In the genomic region with DNA sequence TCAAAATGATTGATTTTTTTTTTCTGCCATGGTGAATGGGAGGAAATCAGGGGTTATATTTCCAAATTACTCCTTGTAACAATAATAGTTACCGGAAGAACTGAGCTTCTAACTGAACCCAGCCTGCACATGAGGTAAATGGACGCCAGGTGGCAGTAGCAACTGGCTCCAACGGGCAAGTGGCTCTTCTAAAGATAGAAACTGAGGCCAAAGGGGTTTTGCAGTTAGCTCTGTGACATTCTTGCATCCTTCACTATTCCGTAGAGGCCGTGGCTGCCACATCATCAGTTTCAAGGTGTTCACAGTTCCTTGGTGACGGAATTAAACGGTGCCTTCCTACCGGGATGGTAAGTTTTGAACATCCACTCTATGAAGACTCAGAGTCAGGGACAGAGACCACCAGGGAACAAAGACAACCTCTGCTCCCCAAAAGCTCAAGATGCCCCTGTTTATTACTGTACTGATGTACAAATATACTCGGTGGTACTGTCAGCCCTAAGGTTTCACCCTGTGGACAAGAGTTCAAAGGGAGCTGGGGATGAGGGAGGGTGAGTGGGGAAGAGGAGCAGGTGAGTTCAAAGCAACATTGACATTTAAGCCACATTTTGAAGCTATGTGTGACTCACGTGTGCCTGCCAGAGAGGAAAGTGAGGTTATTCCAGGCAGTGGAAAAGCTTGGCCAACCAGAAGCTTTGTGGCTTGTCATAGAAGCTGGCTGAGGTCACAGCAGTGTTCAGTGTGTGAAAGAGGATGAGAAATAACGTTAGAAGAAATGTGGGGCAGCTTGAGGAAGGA, we compare ENCODE assay signal across 7 mouse cellular contexts.
DNase-seq lines count a peak whose midpoint lies in the region; ATAC-seq and TF ChIP-seq lines count a peak whose summit lies in the region.

No protein-coding gene starts in this region.

- no peaks in the 10 kb centered on the region for H3K36me3 ChIP-seq in liver, embryonic 15.5 days (replicated peaks)

- 0 out of 2 replicates have a peak, but pooled peaks have one; percentile 4 for ATAC-seq in liver, embryonic 15.5 days (ENCODE audit: insufficient read depth)

- TF ChIP-seq POLR2A in embryonic fibroblast, embryonic 13.5 days (IDR thresholded peaks at IDR 0.05; ENCODE audit: low read depth, low read length): no peak

- peak; percentile 51 for DNase-seq in urinary bladder, postnatal 14 days (ENCODE audit: low spot score)
- no peak for DNase-seq in urinary bladder, adult 2 months (ENCODE audit: low spot score)
- peak; percentile 26 for DNase-seq in adrenal gland, adult 8-10 months
- peak; percentile 2 for DNase-seq in hindlimb bud, embryonic 11.5 days (ENCODE audit: extremely low spot score, low read depth, low spot score)
- peak; percentile 18 for DNase-seq in right cerebral cortex, postnatal 14 days

- no peak overlapping the region for H3K4me2 ChIP-seq in liver, embryonic 15.5 days

- no peaks in the 10 kb centered on the region for H3K4me1 ChIP-seq in embryonic fibroblast, embryonic 13.5 days (ENCODE audit: control insufficient read depth, insufficient read depth, low read length)
- H3K4me1 ChIP-seq in liver, embryonic 15.5 days (replicated peaks): peaks cover 17% of the 10 kb centered on the region

- H3K4me3 ChIP-seq in embryonic fibroblast, embryonic 13.5 days (ENCODE audit: insufficient read depth, low read length): no peak overlapping the region
- H3K4me3 ChIP-seq in liver, embryonic 15.5 days (replicated peaks): no peak overlapping the region

- no peak overlapping the region for H3K9ac ChIP-seq in liver, embryonic 15.5 days

- TF ChIP-seq CTCF in embryonic fibroblast, embryonic 13.5 days (IDR thresholded peaks at IDR 0.05; ENCODE audit: borderline replicate concordance, insufficient read depth, low read length): peak; percentile 67; the same call in 1 of the 2 replicates

- H3K27ac ChIP-seq in embryonic fibroblast, embryonic 13.5 days (ENCODE audit: insufficient read depth, low read length): no peak overlapping the region
- H3K27ac ChIP-seq in liver, embryonic 15.5 days (replicated peaks): 0 out of 2 replicates have a peak overlapping the region, but pooled peaks have one; percentile 24

- no peaks in the 10 kb centered on the region for H3K27me3 ChIP-seq in liver, embryonic 15.5 days

- WGBS in liver, embryonic 15.5 days (ENCODE audit: insufficient replicate concordance): 13% methylated on average over 11 of the region's 11 CpGs

- no peaks in the 10 kb centered on the region for H3K9me3 ChIP-seq in liver, embryonic 15.5 days (replicated peaks)
